In the genomic region with DNA sequence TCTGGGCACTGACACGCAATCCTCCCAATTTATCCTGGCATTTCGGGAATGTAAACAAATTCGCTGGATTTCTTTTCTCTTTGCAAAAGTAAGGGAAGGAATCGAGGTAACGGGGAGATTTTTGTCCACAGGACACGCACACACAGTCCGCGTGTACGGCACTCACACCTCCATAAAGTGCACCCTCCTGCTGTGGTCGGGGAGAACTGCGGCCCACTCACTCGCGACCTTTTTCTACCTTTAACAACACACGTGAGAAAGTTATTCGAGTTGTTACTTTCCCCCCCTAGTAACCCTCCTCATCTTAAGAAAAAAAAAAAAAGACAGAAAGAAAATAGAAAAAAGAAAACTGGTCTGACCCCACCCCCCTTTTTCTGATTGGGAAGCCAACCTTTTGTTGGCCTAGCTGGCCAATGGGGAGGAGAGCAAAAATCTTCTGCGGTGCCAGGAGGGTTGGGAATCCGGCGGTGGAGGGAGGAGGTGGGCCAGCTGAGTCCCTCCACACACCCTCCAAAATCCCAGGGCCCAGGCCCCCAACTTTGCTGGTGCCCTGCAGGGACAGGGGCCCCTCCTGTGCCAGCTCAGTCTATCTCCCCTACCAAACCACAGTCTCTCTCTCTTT, we compare ENCODE assay signal across 8 mouse cellular contexts. TPM values are rescaled to one million over a fixed set of nuclear protein-coding genes. Genes with fewer than 3 reads are reported as not detected.
DNase-seq lines count a peak whose midpoint lies in the region; ATAC-seq and TF ChIP-seq lines count a peak whose summit lies in the region.

No protein-coding gene starts in this region.

- H3K4me3 ChIP-seq in kidney, postnatal 0 days (replicated peaks; ENCODE audit: low read depth, low read length) = peak overlapping the region; percentile 50
- H3K4me3 ChIP-seq in hindbrain, postnatal 0 days (ENCODE audit: low read length) = peak overlapping the region; percentile 38
- H3K4me3 ChIP-seq in myocyte = peak overlapping the region; percentile 40

- ATAC-seq in kidney, postnatal 0 days (replicated peaks; ENCODE audit: low FRiP score, low read depth) = no peak
- no peak for ATAC-seq in hindbrain, postnatal 0 days

- TF ChIP-seq CTCF in kidney, postnatal 0 days (IDR thresholded peaks at IDR 0.05; ENCODE audit: low read depth) = no peak; the same call in 1 of the 2 replicates
- no peak for TF ChIP-seq CTCF in hindbrain, postnatal 0 days (IDR thresholded peaks at IDR 0.05; ENCODE audit: low read depth)

- no peak overlapping the region for H3K9ac ChIP-seq in kidney, postnatal 0 days (ENCODE audit: low read depth, low read length)
- H3K9ac ChIP-seq in hindbrain, postnatal 0 days (replicated peaks; ENCODE audit: low read length) = no peak overlapping the region

- no peak overlapping the region for H3K27ac ChIP-seq in kidney, postnatal 0 days
- H3K27ac ChIP-seq in hindbrain, postnatal 0 days = no peak overlapping the region

- DNase-seq in kidney, postnatal 0 days (ENCODE audit: low spot score) = no peak
- DNase-seq in kidney, postnatal 10 days = no peak
- DNase-seq in embryo, embryonic 9.5 days (ENCODE audit: extremely low spot score) = peak; percentile 52
- DNase-seq in hindbrain, postnatal 0 days (ENCODE audit: low spot score) = no peak
- no peak for DNase-seq in gastrocnemius, postnatal 10 days
- DNase-seq in adrenal gland, postnatal 25 days = no peak
- DNase-seq in frontal cortex, postnatal 25 days (ENCODE audit: low spot score in 2 of 2) = no peak

- H3K79me2 ChIP-seq in myocyte (ENCODE audit: control insufficient read depth, insufficient read depth) = peaks cover 13% of the 10 kb centered on the region

- peaks cover 42% of the 10 kb centered on the region for H3K4me1 ChIP-seq in kidney, postnatal 0 days (replicated peaks; ENCODE audit: insufficient read depth, low read length)
- peaks cover 13% of the 10 kb centered on the region for H3K4me1 ChIP-seq in hindbrain, postnatal 0 days (ENCODE audit: insufficient read depth, low read length)

- TF ChIP-seq POLR2A in myocyte (IDR thresholded peaks at IDR 0.05; ENCODE audit: insufficient read length, low read depth) = no peak

- 0 out of 2 replicates have a peak, but pooled peaks cover 4% of the 10 kb centered on the region for H3K36me3 ChIP-seq in kidney, postnatal 0 days (ENCODE audit: insufficient read depth, low read length)
- peaks cover 10% of the 10 kb centered on the region; the same call in 1 of the 2 replicates for H3K36me3 ChIP-seq in hindbrain, postnatal 0 days (ENCODE audit: insufficient read depth, low read length)
- H3K36me3 ChIP-seq in myocyte (ENCODE audit: control insufficient read depth, insufficient read depth) = no peaks in the 10 kb centered on the region

- peak overlapping the region; percentile 14 for H3ac ChIP-seq in myocyte (ENCODE audit: control insufficient read depth, insufficient read length)

- 32% methylated on average over 18 of the region's 18 CpGs for WGBS in kidney, postnatal 0 days
- 37% methylated on average over 18 of the region's 18 CpGs for WGBS in hindbrain, postnatal 0 days

- H3K9me3 ChIP-seq in kidney, postnatal 0 days (replicated peaks; ENCODE audit: low read length) = no peaks in the 10 kb centered on the region
- no peaks in the 10 kb centered on the region for H3K9me3 ChIP-seq in hindbrain, postnatal 0 days (ENCODE audit: low read length)

- H3K27me3 ChIP-seq in kidney, postnatal 0 days (ENCODE audit: insufficient read depth, low read length) = peaks cover 36% of the 10 kb centered on the region
- H3K27me3 ChIP-seq in hindbrain, postnatal 0 days (ENCODE audit: insufficient read depth, low read length) = peaks cover 17% of the 10 kb centered on the region
- peaks cover 5% of the 10 kb centered on the region for H3K27me3 ChIP-seq in myocyte (ENCODE audit: control insufficient read depth, insufficient read depth, insufficient read length)

- H3K4me2 ChIP-seq in kidney, postnatal 0 days (ENCODE audit: low read length) = peak overlapping the region; percentile 93
- H3K4me2 ChIP-seq in hindbrain, postnatal 0 days (ENCODE audit: low read depth, low read length) = peak overlapping the region; percentile 70
- H3K4me2 ChIP-seq in myocyte (ENCODE audit: low read depth) = peak overlapping the region; percentile 97

TF ChIP-seq in myocyte, 11 proteins besides CTCF, POLR2A, EP300 and RAD21:
- TF ChIP-seq MAX (IDR thresholded peaks at IDR 0.05; ENCODE audit: low read depth) = no peak
- no peak for TF ChIP-seq TCF12 (IDR thresholded peaks at IDR 0.05; ENCODE audit: insufficient read depth, poor library complexity, severe bottlenecking)
- TF ChIP-seq E2F4 (IDR thresholded peaks at IDR 0.05; ENCODE audit: insufficient read depth) = no peak
- no peak for TF ChIP-seq SRF (IDR thresholded peaks at IDR 0.05; ENCODE audit: control insufficient read depth, insufficient read length, low read depth)
- TF ChIP-seq USF1 (IDR thresholded peaks at IDR 0.05; ENCODE audit: low read depth) = no peak
- TF ChIP-seq POLR2AphosphoS2 (IDR thresholded peaks at IDR 0.05; ENCODE audit: insufficient read length, low read depth) = no peak
- no peak for TF ChIP-seq MYOG (IDR thresholded peaks at IDR 0.05; ENCODE audit: control insufficient read depth in 1 of 3, insufficient read depth in 1 of 3, insufficient read length in 2 of 3, low read depth in 2 of 3)
- TF ChIP-seq CEBPB (IDR thresholded peaks at IDR 0.05; ENCODE audit: insufficient read depth, poor library complexity, severe bottlenecking) = no peak
- TF ChIP-seq MYOD1 (IDR thresholded peaks at IDR 0.05; ENCODE audit: control insufficient read depth in 1 of 3, insufficient read length in 2 of 3, low read depth in 2 of 3) = no peak
- no peak for TF ChIP-seq TCF3 (IDR thresholded peaks at IDR 0.05; ENCODE audit: insufficient read length, low read depth)
- no peak for TF ChIP-seq REST (IDR thresholded peaks at IDR 0.05; ENCODE audit: insufficient read depth, insufficient read length)

RNA-seq across cellular contexts. Expression of a gene that starts 2.9 kb away (rescaled TPM):
- 6.1 and 7.7 TPM in 2 replicates for polyA plus RNA-seq in kidney, postnatal 0 days (2015; fragmentation: Nextera tagmentation; extraction: Ambion mirVana)
- total RNA-seq in hindbrain, postnatal 0 days (2014; rRNA removed) = 10.0 and 11.4 TPM in 2 replicates
- 6.5 and 7.6 TPM in 2 replicates for polyA plus RNA-seq in hindbrain, postnatal 0 days (2015; fragmentation: Nextera tagmentation; extraction: Ambion mirVana)
- polyA plus RNA-seq in myocyte (2012; fragmentation: generic; extraction: Trizol) = 4.9 TPM
- total RNA-seq in gastrocnemius, postnatal 10 days (2021) = 1 to 10 TPM; 2.3 to 4.7 TPM
- total RNA-seq in adrenal gland, postnatal 25 days (2021) = 9.2 and 13.0 TPM in 2 replicates

RNA-seq across cellular contexts. Expression of a gene that starts 15.1 kb away (rescaled TPM):
- 16.7 and 18.4 TPM in 2 replicates for polyA plus RNA-seq in kidney, postnatal 0 days (2015; fragmentation: Nextera tagmentation; extraction: Ambion mirVana)
- 14.6 and 18.9 TPM in 2 replicates for total RNA-seq in hindbrain, postnatal 0 days (2014; rRNA removed)
- polyA plus RNA-seq in hindbrain, postnatal 0 days (2015; fragmentation: Nextera tagmentation; extraction: Ambion mirVana) = 7.0 and 7.4 TPM in 2 replicates
- polyA plus RNA-seq in myocyte (2012; fragmentation: generic; extraction: Trizol) = 10.2 TPM
- 1 to 10 TPM; 2.3 to 3.0 TPM for total RNA-seq in gastrocnemius, postnatal 10 days (2021)
- 8.9 and 9.8 TPM in 2 replicates for total RNA-seq in adrenal gland, postnatal 25 days (2021)

RNA-seq across cellular contexts. Expression of a gene that starts 48.1 kb away (rescaled TPM):
- polyA plus RNA-seq in kidney, postnatal 0 days (2015; fragmentation: Nextera tagmentation; extraction: Ambion mirVana) = 8.0 and 9.7 TPM in 2 replicates
- total RNA-seq in hindbrain, postnatal 0 days (2014; rRNA removed) = 33.6 and 41.3 TPM in 2 replicates
- polyA plus RNA-seq in hindbrain, postnatal 0 days (2015; fragmentation: Nextera tagmentation; extraction: Ambion mirVana) = 22.4 and 23.7 TPM in 2 replicates
- polyA plus RNA-seq in myocyte (2012; fragmentation: generic; extraction: Trizol) = 29.9 TPM
- 1 to 10 TPM; 6.2 to 9.1 TPM for total RNA-seq in gastrocnemius, postnatal 10 days (2021)
- total RNA-seq in adrenal gland, postnatal 25 days (2021) = 100 and 121 TPM in 2 replicates

RNA-seq across cellular contexts. Expression of a gene that starts 49.9 kb away (rescaled TPM):
- not detected in 2 replicates for polyA plus RNA-seq in kidney, postnatal 0 days (2015; fragmentation: Nextera tagmentation; extraction: Ambion mirVana)
- not detected in 2 replicates for total RNA-seq in hindbrain, postnatal 0 days (2014; rRNA removed)
- polyA plus RNA-seq in hindbrain, postnatal 0 days (2015; fragmentation: Nextera tagmentation; extraction: Ambion mirVana) = not detected in 2 replicates
- polyA plus RNA-seq in myocyte (2012; fragmentation: generic; extraction: Trizol) = not detected
- not detected for total RNA-seq in gastrocnemius, postnatal 10 days (2021)
- not detected in 2 replicates for total RNA-seq in adrenal gland, postnatal 25 days (2021)
